Mouse (Mus musculus) embryonic fibroblast, embryonic 13.5 days (primary cell): ENCODE results near the gene Babam2.

Source experiments
- CTCF ChIP-seq: IDR thresholded peaks from 2 replicates; pipeline ENCODE4 v1.5.1; 2011; ENCODE audit warnings: mild to moderate bottlenecking, control low read depth, low read length, moderate library complexity, borderline replicate concordance; ENCODE audit not compliant: insufficient read depth
- POLR2A ChIP-seq: IDR thresholded peaks from 2 replicates; pipeline ENCODE4 v1.6.1; 2011; ENCODE audit warnings: low read depth, mild to moderate bottlenecking, control low read depth, low read length, moderate library complexity

- no peak for TF ChIP-seq POLR2A
- TF ChIP-seq CTCF = no peak
These were observed 11.4 kb upstream of the Babam2 start for GRCm38 (mm10) chr5:31686040-31686439.
